Mouse (Mus musculus): ENCODE data around the gene Mknk2. TPM values are rescaled to one million over a fixed set of nuclear protein-coding genes. Genes with fewer than 3 reads are reported as not detected.

Mknk2 gene
- 96.9 and 115 TPM in 2 replicates for polyA plus RNA-seq (2012; rRNA removed)

DNA sequence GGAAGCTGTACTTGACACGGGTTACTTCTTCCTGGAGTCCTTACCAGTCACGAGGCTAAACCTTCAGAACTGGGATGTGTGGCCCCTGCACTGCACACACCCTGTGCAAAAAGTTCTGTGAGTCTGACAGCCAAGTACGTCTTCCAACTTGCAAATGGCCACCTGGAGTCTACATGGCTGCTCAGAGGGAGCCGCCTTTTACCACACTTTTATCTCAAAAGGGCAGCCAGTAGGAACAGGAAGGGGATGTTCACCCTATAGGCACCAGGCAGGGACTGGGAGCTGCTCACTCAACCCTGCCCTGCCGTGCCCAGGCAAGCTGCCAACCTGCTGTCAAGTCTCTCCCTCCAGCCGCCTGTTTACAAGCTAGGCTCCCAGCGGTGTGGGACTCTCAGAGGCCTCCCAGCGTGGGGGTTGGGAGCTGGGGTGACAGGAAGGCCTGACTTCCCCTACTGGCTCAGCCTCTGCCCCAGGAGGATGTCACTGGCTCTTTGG is at the start of gene Mknk2:
Mknk2 (minus strand) TSS at position 171 of the 495 bp plus-strand sequence.
- TF ChIP-seq POLR2A (IDR thresholded peaks at IDR 0.05; ENCODE audit: borderline replicate concordance, extremely low read depth, insufficient read depth, insufficient read length, poor library complexity, severe bottlenecking) (no peak), CTCF (IDR thresholded peaks at IDR 0.05; ENCODE audit: borderline replicate concordance, extremely low read depth, insufficient read depth, insufficient read length) (no peak)

DNA sequence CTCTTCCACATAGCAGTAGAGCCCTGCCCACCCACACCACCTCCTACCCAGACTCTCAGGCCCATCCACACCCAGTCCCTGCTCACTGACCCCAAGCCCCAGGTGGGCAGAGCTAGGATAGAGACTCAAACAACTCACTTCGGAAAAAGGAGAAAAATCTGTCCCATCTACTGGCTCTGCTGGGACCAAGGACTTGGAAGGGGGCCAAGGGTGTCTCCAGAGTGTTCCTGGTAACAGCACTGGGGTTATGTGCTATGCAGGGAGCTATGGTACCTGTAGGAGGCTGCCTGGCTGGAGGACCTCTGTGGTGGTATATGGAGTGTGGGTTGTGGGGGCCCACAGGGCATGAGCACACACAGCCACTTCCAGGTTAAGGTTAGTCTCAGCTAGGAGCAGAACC is 39.4 kb upstream of the Mknk2 start:
- TF ChIP-seq POLR2A (IDR thresholded peaks at IDR 0.05; ENCODE audit: borderline replicate concordance, extremely low read depth, insufficient read depth, insufficient read length, poor library complexity, severe bottlenecking), result no peak
- TF ChIP-seq CTCF (IDR thresholded peaks at IDR 0.05; ENCODE audit: borderline replicate concordance, extremely low read depth, insufficient read depth, insufficient read length), result no peak
- DNase-seq (ENCODE audit: low read depth), result no peak

More for the DNA sequence above, at the start of gene Mknk2:
- DNase-seq (ENCODE audit: low read depth), result peak; percentile 96

DNA sequence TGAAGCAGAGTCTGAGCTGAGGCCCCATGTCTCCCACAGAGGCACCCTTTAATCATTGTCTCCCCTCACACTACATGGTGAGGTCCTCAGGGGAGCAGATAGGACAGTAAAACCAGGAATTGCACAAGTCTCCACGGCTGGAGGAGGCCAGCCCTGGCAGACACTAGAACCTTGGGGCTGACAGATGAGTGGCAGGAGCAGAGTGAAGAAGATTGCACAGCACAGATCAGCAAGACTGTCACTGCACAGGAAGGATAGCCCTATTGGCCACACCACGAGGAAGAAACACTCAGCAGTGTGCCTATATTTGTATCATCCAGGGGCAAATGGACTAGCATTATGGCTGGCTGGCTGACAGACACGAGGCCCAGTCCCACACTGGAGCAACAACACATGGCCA is 32.9 kb upstream of the Mknk2 start:
- no peak for DNase-seq (ENCODE audit: low read depth)
- TF ChIP-seq POLR2A (IDR thresholded peaks at IDR 0.05; ENCODE audit: borderline replicate concordance, extremely low read depth, insufficient read depth, insufficient read length, poor library complexity, severe bottlenecking) (no peak), CTCF (IDR thresholded peaks at IDR 0.05; ENCODE audit: borderline replicate concordance, extremely low read depth, insufficient read depth, insufficient read length) (no peak)

DNA sequence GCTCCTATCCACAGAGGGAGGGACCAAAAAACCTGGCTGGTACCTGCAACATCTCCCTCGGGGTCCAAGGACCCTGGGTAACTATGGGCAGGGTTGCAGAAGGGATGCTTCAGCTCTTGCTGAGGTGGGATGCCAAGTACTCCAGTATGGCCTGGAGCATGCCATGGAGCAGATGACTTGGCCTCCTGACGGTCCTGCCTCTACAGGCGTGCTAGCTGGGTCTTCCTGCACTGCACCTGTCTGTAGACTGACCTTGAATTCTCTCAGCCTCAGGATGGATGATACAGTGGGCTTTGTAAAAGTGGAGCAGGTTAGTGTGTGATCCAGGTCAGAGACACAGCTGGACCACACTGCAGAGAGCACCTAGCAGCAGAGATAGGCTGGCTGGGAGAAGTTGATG is 27.6 kb upstream of the Mknk2 start:
- TF ChIP-seq POLR2A (IDR thresholded peaks at IDR 0.05; ENCODE audit: borderline replicate concordance, extremely low read depth, insufficient read depth, insufficient read length, poor library complexity, severe bottlenecking), result no peak
- TF ChIP-seq CTCF (IDR thresholded peaks at IDR 0.05; ENCODE audit: borderline replicate concordance, extremely low read depth, insufficient read depth, insufficient read length), result no peak
- no peak for DNase-seq (ENCODE audit: low read depth)

DNA sequence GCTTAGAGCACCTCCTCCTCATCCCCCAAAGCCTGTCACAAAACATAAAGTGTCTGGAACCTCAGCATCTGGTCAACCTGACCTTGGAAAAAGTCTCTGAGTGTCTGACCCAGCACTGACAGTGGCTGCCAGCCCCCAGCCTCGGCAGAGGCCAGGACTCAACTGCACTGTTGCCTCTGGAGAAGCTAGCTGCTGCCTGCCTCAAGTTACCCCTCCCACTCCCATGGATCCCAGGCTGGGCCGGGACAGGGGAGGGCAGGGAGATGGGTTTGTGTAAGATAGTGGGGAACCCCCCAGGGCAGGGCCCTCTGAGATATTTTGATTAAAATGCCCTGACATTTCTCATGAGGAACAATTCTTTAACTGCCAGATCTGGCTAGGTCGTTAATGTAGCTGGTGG is 27.1 kb upstream of the Mknk2 start:
- DNase-seq (ENCODE audit: low read depth), result no peak
- TF ChIP-seq POLR2A (IDR thresholded peaks at IDR 0.05; ENCODE audit: borderline replicate concordance, extremely low read depth, insufficient read depth, insufficient read length, poor library complexity, severe bottlenecking) (no peak), CTCF (IDR thresholded peaks at IDR 0.05; ENCODE audit: borderline replicate concordance, extremely low read depth, insufficient read depth, insufficient read length) (no peak)

DNA sequence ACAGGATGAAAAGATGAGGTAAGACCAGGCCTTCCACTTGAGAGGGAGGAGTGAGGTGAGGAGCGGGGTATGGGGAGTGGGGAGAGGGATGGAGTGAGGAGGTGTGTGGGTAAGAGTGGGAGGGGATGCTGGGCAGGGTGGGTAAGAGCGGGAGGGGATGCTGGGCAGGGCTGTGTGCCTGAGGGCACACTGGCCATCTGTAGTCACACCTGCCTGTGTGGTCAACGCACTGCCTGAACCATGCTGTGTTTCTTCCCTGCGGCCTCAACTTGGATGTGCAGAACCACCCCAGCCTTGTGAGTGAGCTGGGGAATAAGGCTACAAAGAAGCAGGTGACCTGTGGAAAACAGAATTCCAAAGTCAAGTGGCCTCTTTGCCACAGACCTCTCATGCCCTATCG is 26.5 kb upstream of the Mknk2 start:
- TF ChIP-seq CTCF (IDR thresholded peaks at IDR 0.05; ENCODE audit: borderline replicate concordance, extremely low read depth, insufficient read depth, insufficient read length), result no peak
- no peak for TF ChIP-seq POLR2A (IDR thresholded peaks at IDR 0.05; ENCODE audit: borderline replicate concordance, extremely low read depth, insufficient read depth, insufficient read length, poor library complexity, severe bottlenecking)
- DNase-seq (ENCODE audit: low read depth), result no peak

DNA sequence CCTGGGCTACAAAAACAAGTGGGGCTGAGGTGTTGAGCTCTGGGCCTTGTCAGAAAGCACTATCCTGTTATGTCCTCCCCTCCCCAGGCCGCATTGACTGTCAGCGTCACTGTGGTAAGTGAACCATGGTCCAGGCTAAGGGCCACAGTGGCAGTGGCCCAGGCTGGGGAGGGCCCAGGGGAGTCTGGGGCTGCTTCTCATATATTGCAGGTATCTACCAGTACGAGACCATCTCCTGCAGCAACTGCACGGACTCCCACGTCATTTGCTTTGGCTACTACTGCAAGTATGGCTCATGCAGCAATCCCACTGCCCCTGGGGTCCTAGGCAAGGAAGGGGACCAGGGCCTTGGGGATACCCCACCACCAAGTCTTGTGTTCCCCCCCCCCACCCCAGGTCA is 25.7 kb upstream of the Mknk2 start:
- DNase-seq (ENCODE audit: low read depth), result no peak
- no peak for TF ChIP-seq CTCF (IDR thresholded peaks at IDR 0.05; ENCODE audit: borderline replicate concordance, extremely low read depth, insufficient read depth, insufficient read length)
- no peak for TF ChIP-seq POLR2A (IDR thresholded peaks at IDR 0.05; ENCODE audit: borderline replicate concordance, extremely low read depth, insufficient read depth, insufficient read length, poor library complexity, severe bottlenecking)

DNA sequence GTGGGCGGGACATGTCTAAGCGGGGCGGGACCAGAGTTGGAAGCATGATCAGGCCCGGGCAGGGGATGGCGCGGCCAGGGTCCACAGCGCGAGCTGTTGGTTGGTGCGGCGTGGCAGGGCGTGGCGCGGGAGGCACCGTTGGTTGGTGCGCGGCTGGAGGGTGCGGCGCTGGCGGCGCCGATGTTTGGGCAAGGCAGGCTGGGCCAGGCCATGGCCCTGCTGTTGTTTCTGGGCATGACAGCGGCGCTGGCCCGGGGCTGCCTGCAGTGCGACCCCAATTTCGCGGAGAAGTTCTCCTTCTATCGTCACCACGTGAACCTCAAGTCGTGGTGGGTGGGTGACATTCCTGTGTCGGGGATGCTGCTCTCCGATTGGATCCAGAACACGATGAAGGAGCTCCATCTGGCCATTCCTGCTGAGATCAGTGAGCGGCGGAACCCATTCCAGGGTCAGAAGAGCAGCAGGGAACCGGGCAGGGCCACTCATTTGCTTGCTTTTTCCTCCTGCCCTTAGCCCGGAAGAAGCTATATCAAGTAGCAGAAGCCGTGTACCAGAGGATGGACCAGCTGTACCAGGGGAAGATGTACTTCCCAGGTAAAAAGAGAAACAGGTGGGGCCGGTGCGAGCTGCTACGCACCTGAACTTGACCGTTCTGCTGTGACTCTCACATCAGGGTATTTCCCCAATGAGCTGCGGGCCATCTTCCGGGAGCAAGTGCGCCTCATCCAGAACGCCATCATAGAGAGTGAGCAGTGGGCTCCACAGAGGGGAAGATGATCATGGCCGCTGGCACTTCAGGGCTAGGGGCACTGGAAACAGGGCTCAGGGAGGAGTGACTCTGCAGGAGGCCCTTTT is 24.9 kb upstream of the Mknk2 start:
- DNase-seq (ENCODE audit: low read depth), result peak; percentile 96
- 0 out of 2 replicates have a peak, but pooled peaks have one; percentile 11 for TF ChIP-seq POLR2A (IDR thresholded peaks at IDR 0.05; ENCODE audit: borderline replicate concordance, extremely low read depth, insufficient read depth, insufficient read length, poor library complexity, severe bottlenecking)
- TF ChIP-seq CTCF (IDR thresholded peaks at IDR 0.05; ENCODE audit: borderline replicate concordance, extremely low read depth, insufficient read depth, insufficient read length), result no peak

DNA sequence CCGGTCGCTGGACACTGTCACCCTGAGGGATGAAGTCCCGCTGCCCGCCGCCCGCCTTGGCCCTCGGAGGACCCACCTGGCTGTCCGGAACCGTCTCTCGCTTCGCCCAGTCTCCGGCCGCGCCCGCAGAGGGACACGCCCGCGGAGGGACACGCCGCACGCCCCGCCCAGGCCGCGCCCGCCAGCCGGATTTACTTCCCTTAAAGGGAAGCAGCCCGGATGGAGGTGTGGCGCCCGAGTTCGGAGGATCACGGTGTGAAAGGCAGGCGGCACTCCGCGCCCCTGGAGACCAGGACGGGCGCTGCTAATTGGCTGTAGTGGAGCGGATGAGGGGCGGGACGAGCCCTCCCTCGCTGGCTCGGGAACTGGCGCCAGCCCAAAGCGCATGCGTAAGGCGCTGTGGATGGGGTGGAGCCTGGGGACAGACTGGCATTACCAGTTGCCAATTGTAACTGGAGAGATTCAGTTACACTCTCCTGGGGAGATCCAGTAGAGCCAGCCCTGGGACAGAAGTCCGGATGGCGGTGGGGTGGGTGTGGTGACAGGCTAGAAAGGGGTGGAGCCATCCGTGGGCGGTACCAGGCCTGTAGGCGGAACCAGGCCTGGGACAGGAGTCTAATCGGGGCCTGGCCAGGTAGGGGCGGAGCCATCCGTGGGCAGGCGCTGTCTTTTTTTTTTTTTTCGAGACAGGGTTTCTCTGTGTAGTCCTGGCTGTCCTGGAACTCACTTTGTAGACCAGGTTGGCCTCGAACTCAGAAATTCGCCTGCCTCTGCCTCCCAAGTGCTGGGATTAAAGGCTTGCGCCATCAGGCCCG is 24.0 kb upstream of the Mknk2 start, which contains the start of the genes Mob3a and Izumo4:
Mob3a (minus strand) TSS at position 257 of the 815 bp plus-strand sequence.
Izumo4 (plus strand) TSS at position 464 of the 815 bp plus-strand sequence.
- no peak for TF ChIP-seq CTCF (IDR thresholded peaks at IDR 0.05; ENCODE audit: borderline replicate concordance, extremely low read depth, insufficient read depth, insufficient read length)
- TF ChIP-seq POLR2A (IDR thresholded peaks at IDR 0.05; ENCODE audit: borderline replicate concordance, extremely low read depth, insufficient read depth, insufficient read length, poor library complexity, severe bottlenecking), result peak; percentile 72

DNA sequence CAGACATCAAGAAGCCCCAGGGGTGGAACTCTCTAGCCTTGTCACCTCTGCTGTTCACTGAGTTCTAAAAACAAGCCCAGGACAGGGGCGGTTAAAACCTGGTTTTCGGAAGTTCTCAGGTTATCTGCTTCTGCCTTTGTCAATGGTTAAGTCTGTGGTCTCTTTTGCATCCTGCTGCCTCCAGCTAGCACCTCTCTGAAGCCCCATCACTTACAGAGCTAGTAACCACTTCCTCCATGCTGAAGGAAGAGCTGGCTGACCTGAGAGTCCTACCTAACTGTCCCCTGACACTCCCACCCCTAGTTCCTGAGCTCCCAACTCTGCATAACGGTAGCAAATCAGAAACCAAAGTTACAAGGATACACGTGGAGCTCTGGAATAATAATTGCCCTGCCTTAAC is 22.8 kb upstream of the Mknk2 start:
- no peak for DNase-seq (ENCODE audit: low read depth)
- TF ChIP-seq CTCF (IDR thresholded peaks at IDR 0.05; ENCODE audit: borderline replicate concordance, extremely low read depth, insufficient read depth, insufficient read length), result no peak
- TF ChIP-seq POLR2A (IDR thresholded peaks at IDR 0.05; ENCODE audit: borderline replicate concordance, extremely low read depth, insufficient read depth, insufficient read length, poor library complexity, severe bottlenecking), result no peak

More for the DNA sequence above, 24.0 kb upstream of the Mknk2 start, which contains the start of the genes Mob3a and Izumo4:
- peak; percentile 100 for DNase-seq (ENCODE audit: low read depth)

DNA sequence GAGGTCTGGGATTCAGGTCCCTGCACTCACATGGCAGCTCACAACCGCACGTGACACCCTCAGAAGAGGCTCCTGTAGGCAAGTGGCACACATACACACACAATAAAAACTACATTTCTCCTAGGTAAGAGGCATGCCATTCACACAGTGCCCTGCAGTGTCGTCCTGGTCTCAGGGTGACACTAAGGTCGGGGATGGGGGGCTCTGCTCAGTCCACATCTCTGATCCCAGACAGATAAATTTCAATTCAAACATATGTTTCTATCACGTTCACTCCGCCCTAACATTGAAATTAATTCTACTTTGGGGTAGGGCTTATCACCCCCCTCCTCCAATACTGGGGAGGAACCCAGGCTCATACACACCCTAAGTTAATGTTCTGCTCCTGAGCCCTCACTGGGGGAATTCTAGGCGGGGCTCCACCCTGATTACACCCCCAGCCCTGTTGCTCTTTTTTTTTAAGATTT is 22.2 kb upstream of the Mknk2 start:
- TF ChIP-seq POLR2A (IDR thresholded peaks at IDR 0.05; ENCODE audit: borderline replicate concordance, extremely low read depth, insufficient read depth, insufficient read length, poor library complexity, severe bottlenecking) (no peak), CTCF (IDR thresholded peaks at IDR 0.05; ENCODE audit: borderline replicate concordance, extremely low read depth, insufficient read depth, insufficient read length) (no peak)
- no peak for DNase-seq (ENCODE audit: low read depth)

Measured in brain, embryonic 14.5 days (tissue).